Mouse (Mus musculus): ENCODE measurements around the gene Cst11. TPM values are rescaled to one million over a fixed set of nuclear protein-coding genes. Genes with fewer than 3 reads are reported as not detected.
A peak's percentile ranks its signal among the peaks of the same experiment; 100 is the strongest.
"Not testable (repeated sequence)": the region's sequence is repeated elsewhere in the genome, so short reads cannot be mapped to it uniquely, and the experiment has no call there.

The Cst11 gene
- not detected for total RNA-seq (2022)

GRCm38 (mm10) chr2:148771397-148771796, at the start of gene Cst11:
Gene Cst11, minus strand, starts transcription at chr2:148771497.
- not testable (repeated sequence) for DNase-seq

GRCm38 (mm10) chr2:148819909-148820308, 48.6 kb upstream of the Cst11 start, which contains the start of gene Cst13:
Gene Cst13, plus strand, starts transcription at chr2:148820081.
- DNase-seq: no peak

GRCm38 (mm10) chr2:148806696-148807095, 35.4 kb upstream of the Cst11 start:
- no peak for DNase-seq

GRCm38 (mm10) chr2:148801491-148801921, 30.2 kb upstream of the Cst11 start:
- DNase-seq: no peak

- DNase-seq: peak; percentile 17
These were observed 27.2 kb upstream of the Cst11 start, which contains the start of gene Cst8 for GRCm38 (mm10) chr2:148798485-148798884. Gene Cst8, plus strand, starts transcription at chr2:148798785.

GRCm38 (mm10) chr2:148789142-148789541, 17.8 kb upstream of the Cst11 start, which contains the start of gene Cst12:
Gene Cst12, plus strand, starts transcription at chr2:148789361.
- no peak for DNase-seq

GRCm38 (mm10) chr2:148781709-148782108, 10.4 kb upstream of the Cst11 start, which contains the start of gene 8030411F24Rik:
Gene 8030411F24Rik, plus strand, starts transcription at chr2:148782009.
- no peak for DNase-seq

- no peak for DNase-seq
These were observed 7.5 kb downstream of the Cst11 start for GRCm38 (mm10) chr2:148763648-148764388.

GRCm38 (mm10) chr2:148754310-148754846, 16.9 kb downstream of the Cst11 start:
- DNase-seq: no peak

GRCm38 (mm10) chr2:148751893-148752813, 19.1 kb downstream of the Cst11 start:
- DNase-seq: peak; percentile 50

- DNase-seq: no peak
These were observed 21.2 kb downstream of the Cst11 start, which contains the start of gene Cstl1 for GRCm38 (mm10) chr2:148750058-148750457. Gene Cstl1, plus strand, starts transcription at chr2:148750358.

- no peak for DNase-seq
These were observed 27.4 kb downstream of the Cst11 start for GRCm38 (mm10) chr2:148743846-148744407.

GRCm38 (mm10) chr2:148743001-148743400, 28.3 kb downstream of the Cst11 start:
- no peak for DNase-seq

- peak; percentile 96 for DNase-seq
These were observed 38.8 kb downstream of the Cst11 start, which contains the start of gene Napb for GRCm38 (mm10) chr2:148732327-148733000. Gene Napb, minus strand, starts transcription at chr2:148732467.

GRCm38 (mm10) chr2:148731614-148732326, 39.5 kb downstream of the Cst11 start:
- peak; percentile 34 for DNase-seq

- DNase-seq: no peak
These were observed 51.9 kb downstream of the Cst11 start for GRCm38 (mm10) chr2:148719271-148719995.
